Mouse (Mus musculus): ENCODE measurements at regions not wholly inside any gene's neighbourhood (a gene's known extent, or its start where the extent isn't known, plus 50 kb on each side); places are given as distances from the start of the nearest gene placed in this dataset.

DNA sequence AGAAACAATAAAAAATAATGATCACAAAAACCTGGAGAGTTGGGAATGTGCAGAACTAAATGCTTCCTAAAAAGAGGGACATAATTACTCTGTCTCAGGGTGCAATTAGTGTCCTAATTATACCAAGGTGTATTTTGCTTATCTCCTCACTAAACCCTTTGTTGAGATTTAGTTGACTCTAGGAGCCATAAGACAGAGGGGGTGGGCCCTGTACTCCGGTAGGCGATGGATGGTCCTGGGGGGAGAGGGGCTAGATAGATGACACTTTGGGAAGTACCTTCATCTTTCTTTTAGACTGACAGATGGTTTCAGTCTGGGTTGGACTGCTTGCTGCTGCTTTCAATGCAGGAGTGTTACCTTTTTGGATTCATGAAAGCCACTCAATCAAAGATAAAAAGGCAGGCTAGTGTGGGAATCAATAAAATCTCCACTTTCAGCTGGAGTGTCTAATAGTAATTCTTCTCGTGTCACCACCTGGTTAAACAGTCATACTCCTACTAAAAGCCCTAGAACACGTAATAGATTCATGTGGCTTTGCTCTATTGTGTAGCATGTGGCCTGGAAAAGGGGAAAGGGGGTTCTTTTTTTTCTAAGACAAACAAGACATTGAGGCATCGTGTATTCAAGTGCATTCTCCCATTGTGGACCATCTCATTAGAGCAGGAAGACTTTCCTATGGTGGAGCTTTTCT is 103.7 kb upstream of the Olfm4 start:
- TF ChIP-seq E2F4 (IDR thresholded peaks at IDR 0.05; ENCODE audit: insufficient read depth) = no peak
- no peak for TF ChIP-seq POLR2A (IDR thresholded peaks at IDR 0.05; ENCODE audit: insufficient read length, low read depth)
- TF ChIP-seq TCF12 (IDR thresholded peaks at IDR 0.05; ENCODE audit: insufficient read depth, poor library complexity, severe bottlenecking) = no peak
- TF ChIP-seq MAX (IDR thresholded peaks at IDR 0.05; ENCODE audit: low read depth) = no peak
- TF ChIP-seq MYOD1 (IDR thresholded peaks at IDR 0.05; ENCODE audit: control insufficient read depth in 1 of 3, insufficient read length in 2 of 3, low read depth in 2 of 3) = no peak
- TF ChIP-seq MYOG (IDR thresholded peaks at IDR 0.05; ENCODE audit: control insufficient read depth in 1 of 3, insufficient read depth in 1 of 3, insufficient read length in 2 of 3, low read depth in 2 of 3) = no peak
- no peak for TF ChIP-seq SRF (IDR thresholded peaks at IDR 0.05; ENCODE audit: control insufficient read depth, insufficient read length, low read depth)
- TF ChIP-seq REST (IDR thresholded peaks at IDR 0.05; ENCODE audit: insufficient read depth, insufficient read length) = no peak
- no peak for TF ChIP-seq CEBPB (IDR thresholded peaks at IDR 0.05; ENCODE audit: insufficient read depth, poor library complexity, severe bottlenecking)
- TF ChIP-seq POLR2AphosphoS2 (IDR thresholded peaks at IDR 0.05; ENCODE audit: insufficient read length, low read depth) = no peak
- no peak for TF ChIP-seq TCF3 (IDR thresholded peaks at IDR 0.05; ENCODE audit: insufficient read length, low read depth)
- no peak for TF ChIP-seq USF1 (IDR thresholded peaks at IDR 0.05; ENCODE audit: low read depth)
- no peak overlapping the region for H3K4me2 ChIP-seq (ENCODE audit: low read depth)
- H3K4me3 ChIP-seq = no peak overlapping the region
- H3K36me3 ChIP-seq (ENCODE audit: control insufficient read depth, insufficient read depth) = no peaks in the 10 kb centered on the region
- no peaks in the 10 kb centered on the region for H3K27me3 ChIP-seq (ENCODE audit: control insufficient read depth, insufficient read depth, insufficient read length)
- H3ac ChIP-seq (ENCODE audit: control insufficient read depth, insufficient read length) = no peak overlapping the region
- no peaks in the 10 kb centered on the region for H3K79me2 ChIP-seq (ENCODE audit: control insufficient read depth, insufficient read depth)

DNA sequence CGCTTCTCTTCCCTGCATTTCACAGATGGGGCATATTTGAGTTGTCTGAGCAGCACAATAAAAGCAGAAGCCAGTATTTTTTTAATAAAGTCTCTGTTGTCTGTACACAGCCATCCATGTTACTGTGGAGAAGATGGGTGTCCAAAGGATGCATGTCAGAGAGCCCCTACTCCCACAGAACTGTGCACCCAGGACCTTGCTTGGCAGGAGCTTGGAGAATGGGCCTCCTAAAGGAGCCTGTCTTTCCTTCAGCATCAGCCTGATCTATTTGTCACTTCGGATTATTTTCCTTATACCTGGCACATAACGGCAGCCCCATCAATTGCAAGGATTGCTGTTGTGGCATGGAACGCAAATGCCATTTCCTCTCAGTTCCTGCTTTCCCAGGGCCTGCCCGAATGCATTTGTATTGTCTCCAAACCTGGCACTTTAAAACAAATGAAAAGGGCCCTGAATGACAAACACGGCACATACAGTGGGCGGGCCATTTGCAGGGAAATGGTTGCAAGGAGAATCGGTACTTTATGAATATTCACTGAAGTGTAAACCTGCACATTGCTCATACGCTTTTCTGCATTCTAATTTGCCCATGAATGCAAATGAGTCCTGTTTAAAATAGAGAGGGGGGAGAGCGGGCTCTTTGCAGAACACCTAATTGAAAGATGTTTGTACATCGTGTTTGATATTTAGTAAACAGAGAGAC is 104.4 kb upstream of the Olfm4 start:
- Histone ChIP-seq H3K36me3 (ENCODE audit: control insufficient read depth, insufficient read depth) (no peaks in the 10 kb centered on the region), H3K79me2 (ENCODE audit: control insufficient read depth, insufficient read depth) (no peaks in the 10 kb centered on the region), H3K4me2 (ENCODE audit: low read depth) (no peak overlapping the region), H3K4me3 (no peak overlapping the region), H3ac (ENCODE audit: control insufficient read depth, insufficient read length) (no peak overlapping the region), H3K27me3 (ENCODE audit: control insufficient read depth, insufficient read depth, insufficient read length) (no peaks in the 10 kb centered on the region)
- TF ChIP-seq E2F4 (IDR thresholded peaks at IDR 0.05; ENCODE audit: insufficient read depth) (no peak), TCF12 (IDR thresholded peaks at IDR 0.05; ENCODE audit: insufficient read depth, poor library complexity, severe bottlenecking) (no peak), TCF3 (IDR thresholded peaks at IDR 0.05; ENCODE audit: insufficient read length, low read depth) (no peak), USF1 (IDR thresholded peaks at IDR 0.05; ENCODE audit: low read depth) (no peak), MYOD1 (IDR thresholded peaks at IDR 0.05; ENCODE audit: control insufficient read depth in 1 of 3, insufficient read length in 2 of 3, low read depth in 2 of 3) (no peak)

DNA sequence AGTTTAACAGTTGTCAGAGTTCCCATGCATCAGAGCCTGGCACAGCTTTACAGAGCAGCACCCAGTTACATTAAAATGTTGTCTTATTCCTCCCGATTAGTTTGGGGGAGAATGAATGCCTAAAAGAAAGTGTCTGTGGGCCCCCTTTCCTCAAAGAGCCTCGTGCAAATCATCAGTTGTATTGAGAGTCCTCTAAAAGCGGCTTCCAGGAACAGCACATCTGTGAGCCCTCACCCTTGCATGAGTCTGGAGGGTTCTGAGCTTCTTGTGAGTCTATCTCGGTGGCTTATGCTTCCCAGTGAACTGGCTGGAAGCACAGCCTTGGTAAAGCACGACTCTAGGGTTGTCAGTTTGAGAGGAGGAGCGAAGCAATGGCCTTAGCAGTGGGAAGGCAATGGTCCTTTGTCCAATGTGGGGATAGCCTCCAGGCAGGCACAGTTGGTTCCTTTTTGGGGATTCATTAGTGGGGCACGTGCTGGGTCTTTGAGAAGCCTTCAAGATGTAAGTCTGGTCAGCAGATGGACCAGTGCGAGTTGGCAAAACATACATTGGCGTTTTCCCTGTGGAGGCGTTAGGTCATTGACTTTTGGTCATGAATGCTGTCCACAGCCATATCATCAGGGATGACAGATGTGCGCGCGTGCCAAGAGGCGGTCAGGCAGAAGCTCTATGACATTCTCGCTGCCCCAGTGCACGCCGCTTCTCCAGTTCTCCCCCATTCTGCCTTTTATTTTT is 105.4 kb upstream of the Olfm4 start:
- TF ChIP-seq POLR2AphosphoS2 (IDR thresholded peaks at IDR 0.05; ENCODE audit: insufficient read length, low read depth) = no peak
- TF ChIP-seq E2F4 (IDR thresholded peaks at IDR 0.05; ENCODE audit: insufficient read depth) = no peak
- no peak for TF ChIP-seq REST (IDR thresholded peaks at IDR 0.05; ENCODE audit: insufficient read depth, insufficient read length)
- no peak for TF ChIP-seq TCF12 (IDR thresholded peaks at IDR 0.05; ENCODE audit: insufficient read depth, poor library complexity, severe bottlenecking)
- no peak for TF ChIP-seq MYOD1 (IDR thresholded peaks at IDR 0.05; ENCODE audit: control insufficient read depth in 1 of 3, insufficient read length in 2 of 3, low read depth in 2 of 3)
- no peak for TF ChIP-seq CEBPB (IDR thresholded peaks at IDR 0.05; ENCODE audit: insufficient read depth, poor library complexity, severe bottlenecking)
- TF ChIP-seq MAX (IDR thresholded peaks at IDR 0.05; ENCODE audit: low read depth) = no peak
- TF ChIP-seq USF1 (IDR thresholded peaks at IDR 0.05; ENCODE audit: low read depth) = no peak
- no peak for TF ChIP-seq POLR2A (IDR thresholded peaks at IDR 0.05; ENCODE audit: insufficient read length, low read depth)
- TF ChIP-seq SRF (IDR thresholded peaks at IDR 0.05; ENCODE audit: control insufficient read depth, insufficient read length, low read depth) = no peak
- TF ChIP-seq TCF3 (IDR thresholded peaks at IDR 0.05; ENCODE audit: insufficient read length, low read depth) = no peak
- TF ChIP-seq MYOG (IDR thresholded peaks at IDR 0.05; ENCODE audit: control insufficient read depth in 1 of 3, insufficient read depth in 1 of 3, insufficient read length in 2 of 3, low read depth in 2 of 3) = no peak
- H3K4me2 ChIP-seq (ENCODE audit: low read depth) = no peak overlapping the region
- H3ac ChIP-seq (ENCODE audit: control insufficient read depth, insufficient read length) = no peak overlapping the region
- H3K4me3 ChIP-seq = no peak overlapping the region
- no peaks in the 10 kb centered on the region for H3K27me3 ChIP-seq (ENCODE audit: control insufficient read depth, insufficient read depth, insufficient read length)
- H3K36me3 ChIP-seq (ENCODE audit: control insufficient read depth, insufficient read depth) = no peaks in the 10 kb centered on the region
- H3K79me2 ChIP-seq (ENCODE audit: control insufficient read depth, insufficient read depth) = no peaks in the 10 kb centered on the region

DNA sequence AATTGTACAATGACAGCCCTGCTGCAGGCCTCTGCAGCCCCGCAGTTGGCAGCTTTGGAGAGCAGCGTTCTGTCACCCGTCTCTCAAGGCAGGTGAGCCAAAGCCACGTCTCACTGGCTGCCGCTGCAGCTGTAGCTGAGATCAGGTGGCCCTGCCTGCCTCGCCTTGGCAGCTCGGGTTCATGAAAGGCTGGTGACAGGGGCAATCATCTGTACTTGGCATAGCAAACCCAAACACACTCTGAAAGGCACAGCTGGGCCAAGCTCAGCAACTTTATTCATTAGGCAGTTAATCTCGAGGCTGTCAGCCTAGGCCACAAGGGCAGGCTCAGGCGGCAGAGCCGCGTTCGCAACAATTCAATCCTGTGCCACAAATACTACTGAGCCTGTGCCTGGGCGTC is 102.0 kb upstream of the Pcdh8 start:
- no peaks in the 10 kb centered on the region for H3K36me3 ChIP-seq (ENCODE audit: control insufficient read depth, insufficient read depth)
- H3ac ChIP-seq (ENCODE audit: control insufficient read depth, insufficient read length) = no peak overlapping the region
- no peak overlapping the region for H3K4me2 ChIP-seq (ENCODE audit: low read depth)
- H3K79me2 ChIP-seq (ENCODE audit: control insufficient read depth, insufficient read depth) = no peaks in the 10 kb centered on the region
- H3K27me3 ChIP-seq (ENCODE audit: control insufficient read depth, insufficient read depth, insufficient read length) = no peaks in the 10 kb centered on the region
- H3K4me3 ChIP-seq = no peak overlapping the region
- TF ChIP-seq POLR2A (IDR thresholded peaks at IDR 0.05; ENCODE audit: insufficient read length, low read depth) (no peak), MYOG (IDR thresholded peaks at IDR 0.05; ENCODE audit: control insufficient read depth in 1 of 3, insufficient read depth in 1 of 3, insufficient read length in 2 of 3, low read depth in 2 of 3) (no peak), CEBPB (IDR thresholded peaks at IDR 0.05; ENCODE audit: insufficient read depth, poor library complexity, severe bottlenecking) (no peak)
